Mouse (Mus musculus) lung, adult 2 months (tissue): ENCODE measurements around the gene Nt5c1a.

Experiments
- CTCF ChIP-seq: fragments of 200-500 bp; IDR thresholded peaks from 2 replicates; pipeline ENCODE4 v1.5.1; 2011; ENCODE audit warnings: mild to moderate bottlenecking, low read length, control low read depth; ENCODE audit not compliant: insufficient read depth
- POLR2A ChIP-seq: fragments of 200-500 bp; IDR thresholded peaks from 2 replicates; pipeline ENCODE4 v1.6.1; 2011; ENCODE audit warnings: low read depth, mild to moderate bottlenecking, control low read depth, low read length, borderline replicate concordance; ENCODE audit errors: extremely low read depth

GRCm38 (mm10) chr4:123232841-123233240, 31.5 kb downstream of the Nt5c1a start:
- TF ChIP-seq CTCF (no peak), POLR2A (no peak)
